Mouse (Mus musculus) NIH3T3 (cell line): ENCODE data around the gene Cln5.

Experiments
- DNase-seq: peaks from one replicate; pipeline ENCODE4 v3.0.0-alpha.2; 2012; ENCODE audit warnings: low read depth

The Cln5 gene

GRCm38 (mm10) chr14:103078006-103078912 lies 8.2 kb downstream of the Cln5 start:
- no peak for DNase-seq

GRCm38 (mm10) chr14:103079209-103079977 lies 9.4 kb downstream of the Cln5 start:
- no peak for DNase-seq

- no peak for DNase-seq
These were observed 16.0 kb downstream of the Cln5 start for GRCm38 (mm10) chr14:103085840-103086533.

- peak; percentile 72 for DNase-seq
These were observed 16.8 kb downstream of the Cln5 start for GRCm38 (mm10) chr14:103086671-103087324.

GRCm38 (mm10) chr14:103087846-103088245 lies 17.8 kb downstream of the Cln5 start:
- DNase-seq = no peak

GRCm38 (mm10) chr14:103088624-103089023 lies 18.6 kb downstream of the Cln5 start:
- peak; percentile 78 for DNase-seq

- DNase-seq = no peak
These were observed 23.2 kb downstream of the Cln5 start for GRCm38 (mm10) chr14:103093236-103093635.

GRCm38 (mm10) chr14:103093670-103094069 lies 23.7 kb downstream of the Cln5 start:
- no peak for DNase-seq

- no peak for DNase-seq
These were observed 25.0 kb downstream of the Cln5 start for GRCm38 (mm10) chr14:103095036-103095435.

GRCm38 (mm10) chr14:103095826-103096225 lies 25.8 kb downstream of the Cln5 start:
- no peak for DNase-seq

- peak; percentile 48 for DNase-seq
These were observed 26.6 kb downstream of the Cln5 start for GRCm38 (mm10) chr14:103096621-103097020.

GRCm38 (mm10) chr14:103098213-103098586 lies 28.2 kb downstream of the Cln5 start:
- no peak for DNase-seq

GRCm38 (mm10) chr14:103098587-103099235 lies 28.7 kb downstream of the Cln5 start:
- peak; percentile 92 for DNase-seq

- peak; percentile 95 for DNase-seq
These were observed 29.4 kb downstream of the Cln5 start, which contains the start of gene Fbxl3 for GRCm38 (mm10) chr14:103099238-103099933. Gene Fbxl3 (minus strand): TSS chr14:103099566.

- DNase-seq = no peak
These were observed 30.3 kb downstream of the Cln5 start for GRCm38 (mm10) chr14:103100296-103100695.

- no peak for DNase-seq
These were observed 31.2 kb downstream of the Cln5 start for GRCm38 (mm10) chr14:103101171-103101570.

GRCm38 (mm10) chr14:103102246-103102645 lies 32.2 kb downstream of the Cln5 start:
- DNase-seq = no peak

GRCm38 (mm10) chr14:103102731-103103335 lies 32.8 kb downstream of the Cln5 start:
- DNase-seq = no peak

GRCm38 (mm10) chr14:103106301-103106700 lies 36.3 kb downstream of the Cln5 start:
- no peak for DNase-seq

GRCm38 (mm10) chr14:103109971-103110370 lies 40.0 kb downstream of the Cln5 start:
- no peak for DNase-seq
